Mouse (Mus musculus): ENCODE measurements around the gene Zfp652. TPM values are rescaled to one million over a fixed set of nuclear protein-coding genes. Genes with fewer than 3 reads are reported as not detected.

Zfp652 gene
- polyA plus RNA-seq, 1 experiment from 2014 or later: 24.1 TPM

DNA sequence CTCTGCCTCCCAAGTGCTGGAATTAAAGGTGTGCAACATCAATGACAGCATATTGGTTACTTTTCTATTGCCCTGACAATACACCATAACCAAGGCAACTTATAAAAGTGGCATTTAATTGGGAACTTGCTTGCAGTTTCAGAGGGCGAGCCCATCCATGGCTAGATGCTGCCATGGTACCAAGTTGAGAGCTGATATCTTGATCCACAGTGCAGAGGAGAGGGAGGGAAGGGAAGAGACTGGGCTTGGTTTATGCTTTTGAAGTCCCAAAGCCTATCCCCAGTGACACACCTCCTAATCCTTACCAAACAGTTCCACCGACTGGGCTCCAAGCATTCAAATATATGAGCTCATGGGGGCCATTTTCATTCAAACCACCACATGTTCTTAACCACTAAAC, 101.6 kb downstream of the Zfp652 start:
- Histone ChIP-seq H3K9me3 (no peaks in the 10 kb centered on the region), H3K9ac (no peak overlapping the region), H3K4me3 (no peak overlapping the region), H3K27ac (no peak overlapping the region), H3K4me2 (no peak overlapping the region), H3K27me3 (no peaks in the 10 kb centered on the region), H3K36me3 (no peaks in the 10 kb centered on the region), H3K4me1 (no peaks in the 10 kb centered on the region)
- ATAC-seq (ENCODE audit: borderline replicate concordance, extremely low read depth, low FRiP score, low TSS enrichment): no peak
- WGBS: 81% methylated on average over 2 of the region's 2 CpGs

DNA sequence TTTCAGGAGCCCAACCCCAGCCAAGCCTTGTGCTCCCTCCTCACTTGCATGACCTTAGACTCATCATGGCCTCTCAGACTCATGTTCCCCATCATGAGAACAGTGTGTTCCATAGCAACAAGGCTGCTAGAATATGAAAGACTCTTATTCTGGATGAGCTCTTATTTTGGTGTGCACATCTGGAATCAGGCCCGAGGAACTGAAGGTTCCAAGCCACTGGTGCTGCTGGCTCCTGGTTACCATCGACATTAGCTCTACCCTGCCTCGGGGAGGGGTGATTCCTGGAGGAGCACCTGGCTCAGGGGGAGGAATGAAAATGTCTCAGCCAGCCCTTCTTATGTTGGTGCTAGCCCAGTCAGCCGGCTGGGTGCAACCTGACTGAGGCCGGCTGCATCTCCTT, 102.4 kb downstream of the Zfp652 start:
- 58% methylated on average over 5 of the region's 5 CpGs for WGBS

DNA sequence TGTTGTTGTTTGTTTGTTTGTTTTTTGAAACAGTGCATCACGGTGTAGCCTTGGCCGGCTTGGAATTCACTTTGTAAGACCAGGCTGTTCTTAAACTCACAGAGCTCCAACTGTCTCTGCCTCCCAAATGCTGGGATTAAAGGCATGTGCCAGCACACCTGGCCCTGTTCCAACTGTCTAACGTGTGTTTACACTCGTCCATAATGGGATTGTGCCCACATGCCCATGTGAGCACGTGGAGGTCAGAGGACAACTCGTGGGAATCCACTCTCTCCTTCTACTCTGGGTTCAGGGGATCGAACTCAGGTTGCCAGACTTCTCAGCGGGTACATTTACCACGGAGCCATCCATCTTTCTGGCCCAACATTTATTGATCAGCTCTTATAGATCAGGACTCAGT, 102.9 kb downstream of the Zfp652 start:
- whole genome bisulfite sequencing: 64% methylated on average over 9 of the region's 9 CpGs

More for the DNA sequence above, 102.4 kb downstream of the Zfp652 start:
- H3K4me3 ChIP-seq: no peak overlapping the region
- ATAC-seq (ENCODE audit: borderline replicate concordance, extremely low read depth, low FRiP score, low TSS enrichment): no peak
- H3K27ac ChIP-seq: no peak overlapping the region
- H3K9ac ChIP-seq: no peak overlapping the region
- H3K4me1 ChIP-seq: no peaks in the 10 kb centered on the region
- no peaks in the 10 kb centered on the region for H3K9me3 ChIP-seq
- no peak overlapping the region for H3K4me2 ChIP-seq
- H3K36me3 ChIP-seq: no peaks in the 10 kb centered on the region
- no peaks in the 10 kb centered on the region for H3K27me3 ChIP-seq

DNA sequence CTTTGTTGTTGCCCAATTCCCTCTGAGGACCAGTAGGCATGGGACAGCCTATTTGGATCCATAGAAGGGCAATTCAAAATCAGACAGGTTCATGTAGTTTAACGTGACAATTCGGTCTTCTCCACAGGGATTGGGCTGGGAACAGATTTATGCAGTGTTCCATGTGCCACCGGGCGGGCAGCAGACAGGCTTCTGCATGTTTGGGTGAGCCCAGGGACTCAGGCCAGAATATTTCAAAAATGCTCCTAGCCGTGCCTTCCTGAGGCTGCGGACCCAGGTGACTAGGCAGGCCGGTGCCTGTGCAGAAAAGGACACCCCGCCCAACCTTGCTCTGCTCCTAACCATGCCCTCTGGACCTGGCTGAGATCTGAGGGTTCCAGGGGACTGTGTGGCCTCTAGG, 106.7 kb downstream of the Zfp652 start:
- Histone ChIP-seq H3K9ac (no peak overlapping the region), H3K9me3 (no peaks in the 10 kb centered on the region), H3K27me3 (peaks cover 6% of the 10 kb centered on the region; the same call in 1 of the 2 replicates), H3K4me2 (no peak overlapping the region), H3K36me3 (no peaks in the 10 kb centered on the region), H3K4me3 (no peak overlapping the region), H3K4me1 (peaks cover 4% of the 10 kb centered on the region; the same call in 1 of the 2 replicates), H3K27ac (no peak overlapping the region)
- ATAC-seq (ENCODE audit: borderline replicate concordance, extremely low read depth, low FRiP score, low TSS enrichment): no peak
- WGBS: 82% methylated on average over 8 of the region's 8 CpGs

More for the DNA sequence above, 102.9 kb downstream of the Zfp652 start:
- no peaks in the 10 kb centered on the region for H3K4me1 ChIP-seq
- no peak overlapping the region for H3K27ac ChIP-seq
- H3K27me3 ChIP-seq: no peaks in the 10 kb centered on the region
- H3K4me3 ChIP-seq: no peak overlapping the region
- no peaks in the 10 kb centered on the region for H3K9me3 ChIP-seq
- H3K36me3 ChIP-seq: no peaks in the 10 kb centered on the region
- no peak overlapping the region for H3K9ac ChIP-seq
- no peak for ATAC-seq (ENCODE audit: borderline replicate concordance, extremely low read depth, low FRiP score, low TSS enrichment)
- no peak overlapping the region for H3K4me2 ChIP-seq

DNA sequence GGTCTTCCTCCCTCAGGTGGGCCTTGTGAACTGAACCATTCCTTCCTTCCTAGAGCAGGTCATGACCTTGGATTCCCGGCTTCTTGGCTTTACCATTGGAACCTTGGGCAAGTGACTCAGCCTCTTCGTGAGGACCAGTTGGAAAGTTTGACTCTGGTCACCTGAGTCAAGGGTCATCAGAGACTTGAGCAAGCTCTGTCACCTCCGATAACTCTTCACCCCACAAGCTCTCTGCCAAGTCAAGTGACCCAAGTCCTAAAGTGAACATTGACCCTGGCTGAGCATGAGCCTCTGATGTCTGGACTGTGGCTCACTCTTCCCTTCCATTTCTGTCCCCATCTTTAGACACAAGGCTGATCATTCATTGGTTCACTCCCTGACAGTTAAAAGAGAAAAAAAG, 109.0 kb downstream of the Zfp652 start:
- Histone ChIP-seq H3K36me3 (no peaks in the 10 kb centered on the region), H3K27ac (no peak overlapping the region), H3K4me2 (no peak overlapping the region), H3K4me1 (peaks cover 13% of the 10 kb centered on the region), H3K27me3 (peaks cover 23% of the 10 kb centered on the region; the same call in 1 of the 2 replicates), H3K9ac (no peak overlapping the region), H3K9me3 (no peaks in the 10 kb centered on the region), H3K4me3 (no peak overlapping the region)
- ATAC-seq (ENCODE audit: borderline replicate concordance, extremely low read depth, low FRiP score, low TSS enrichment): no peak
- WGBS: 75% methylated on average over 3 of the region's 3 CpGs

DNA sequence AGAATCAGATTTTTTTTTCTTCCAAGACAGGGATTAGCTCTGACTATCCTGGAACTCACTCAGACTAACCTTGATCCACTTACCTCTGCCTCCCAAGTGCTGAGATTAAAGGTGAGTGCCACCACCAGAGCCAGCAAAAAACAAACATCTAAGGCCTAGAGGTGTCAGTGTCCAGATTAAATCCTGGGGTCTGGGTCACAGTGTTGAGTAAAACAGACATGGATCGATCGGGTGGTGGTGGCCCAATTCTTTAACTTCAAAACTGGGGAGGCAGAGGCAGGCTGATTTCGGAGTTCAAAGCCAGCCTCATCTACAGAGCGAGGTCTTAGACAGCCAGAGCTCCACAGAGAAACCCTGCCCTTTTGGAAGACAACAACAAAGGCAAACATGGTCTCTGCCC, 110.0 kb downstream of the Zfp652 start:
- H3K9me3 ChIP-seq: no peaks in the 10 kb centered on the region
- H3K27me3 ChIP-seq: peaks cover 33% of the 10 kb centered on the region; the same call in 1 of the 2 replicates
- H3K4me2 ChIP-seq: no peak overlapping the region
- ATAC-seq (ENCODE audit: borderline replicate concordance, extremely low read depth, low FRiP score, low TSS enrichment): no peak
- WGBS: 90% methylated on average over 4 of the region's 4 CpGs
- no peaks in the 10 kb centered on the region for H3K36me3 ChIP-seq
- H3K27ac ChIP-seq: no peak overlapping the region
- H3K4me1 ChIP-seq: peaks cover 13% of the 10 kb centered on the region
- H3K4me3 ChIP-seq: no peak overlapping the region
- no peak overlapping the region for H3K9ac ChIP-seq

DNA sequence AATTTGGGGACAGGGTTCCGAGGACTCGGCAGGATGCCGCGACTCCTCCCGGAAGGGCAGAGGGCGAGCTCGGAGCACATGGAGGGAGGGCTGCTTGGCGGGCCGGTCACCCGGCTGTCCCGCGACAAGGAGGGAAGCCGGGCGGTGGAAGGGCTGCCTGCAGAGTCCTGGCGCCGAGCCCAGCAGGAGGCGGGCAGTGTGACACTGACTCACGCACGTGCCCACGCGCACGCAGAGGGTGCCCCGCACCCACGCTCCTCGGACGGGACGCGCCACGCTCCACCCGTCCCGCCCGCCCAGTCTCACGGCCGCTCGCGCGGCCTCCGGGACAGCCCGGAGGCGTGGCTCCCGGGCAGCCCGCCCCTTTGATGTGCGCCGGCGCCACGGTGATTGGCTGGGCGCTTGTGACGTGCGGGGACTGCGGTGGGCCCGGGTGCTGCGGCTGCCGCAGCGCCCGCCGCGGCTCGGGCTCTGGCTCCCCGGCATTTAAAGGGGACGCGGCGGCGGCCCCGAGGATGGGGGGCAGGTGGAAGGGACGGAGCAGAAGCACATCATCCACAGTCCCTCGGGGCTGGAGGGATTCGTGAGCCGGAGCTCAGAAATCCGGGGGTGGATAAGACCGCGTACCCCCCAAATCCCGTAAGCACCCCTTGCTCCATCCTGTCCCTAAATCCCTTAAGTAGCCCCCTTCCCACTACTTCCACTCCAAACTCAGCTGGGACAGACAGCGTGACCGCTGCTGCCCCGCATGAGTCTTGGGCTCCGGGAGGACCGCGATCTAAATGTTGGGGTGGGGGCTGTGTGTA, 111.8 kb downstream of the Zfp652 start, which contains the start of gene Phospho1:
Gene Phospho1, plus strand, starts transcription at position 429 of the 806 bp plus-strand sequence.
- Histone ChIP-seq H3K27ac (0 out of 2 replicates have a peak within 1 kb of the TSS, but pooled peaks have one; percentile 5), H3K9me3 (no peaks in the 10 kb centered on the region), H3K4me3 (peak within 1 kb of the TSS; percentile 56), H3K36me3 (no peaks in the 10 kb centered on the region), H3K27me3 (peaks cover 48% of the 10 kb centered on the region), H3K4me2 (peak within 1 kb of the TSS; percentile 99), H3K4me1 (peaks cover 13% of the 10 kb centered on the region), H3K9ac (peak within 1 kb of the TSS; percentile 52)
- ATAC-seq (ENCODE audit: borderline replicate concordance, extremely low read depth, low FRiP score, low TSS enrichment): peak; percentile 96
- WGBS: under 1% methylated on average over 67 of the region's 78 CpGs

DNA sequence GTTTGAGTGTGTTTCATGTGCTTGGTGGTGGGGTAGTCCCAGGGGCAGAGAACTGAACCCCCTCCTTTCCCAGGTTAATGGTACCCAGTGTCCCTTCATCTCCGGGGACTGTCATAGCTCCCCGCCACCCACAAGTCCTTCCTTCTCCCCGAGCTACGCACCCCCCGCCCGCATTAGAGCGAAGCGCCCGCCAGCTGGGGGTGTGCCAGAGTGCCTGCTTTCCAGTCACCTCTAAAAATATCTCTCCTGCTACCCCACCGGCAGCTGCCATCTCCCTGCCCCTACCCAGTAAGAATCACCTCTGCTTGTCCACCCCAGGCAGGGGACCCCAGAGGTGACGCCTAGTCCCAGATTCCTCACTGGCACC, 112.4 kb downstream of the Zfp652 start:
- Histone ChIP-seq H3K27ac (no peak overlapping the region), H3K4me2 (peak overlapping the region; percentile 99), H3K4me1 (peaks cover 15% of the 10 kb centered on the region), H3K9ac (peak overlapping the region; percentile 52), H3K27me3 (peaks cover 54% of the 10 kb centered on the region), H3K36me3 (no peaks in the 10 kb centered on the region), H3K4me3 (peak overlapping the region; percentile 56), H3K9me3 (no peaks in the 10 kb centered on the region)
- WGBS: 0% methylated on average over 11 of the region's 11 CpGs
- 0 out of 2 replicates have a peak, but pooled peaks have one; percentile 3 for ATAC-seq (ENCODE audit: borderline replicate concordance, extremely low read depth, low FRiP score, low TSS enrichment)

DNA sequence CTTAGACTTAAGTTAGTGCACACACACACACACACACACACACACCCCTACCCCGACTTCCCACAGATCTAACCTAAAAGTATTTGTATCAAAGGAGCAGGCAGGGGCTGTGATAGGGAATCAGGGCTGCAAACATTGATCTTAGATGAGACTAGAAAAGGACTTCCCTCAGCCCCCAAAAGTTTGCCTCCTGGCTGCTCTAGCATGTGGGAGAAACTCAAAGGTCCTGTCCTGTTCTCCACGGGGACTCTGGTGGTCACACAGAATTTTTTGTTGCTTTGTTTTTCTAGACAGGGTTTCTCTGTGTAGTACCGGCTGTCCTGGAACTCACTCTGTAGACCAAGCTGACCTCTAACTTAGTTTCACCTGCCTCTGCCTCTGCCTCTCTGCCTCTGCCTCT, 113.2 kb downstream of the Zfp652 start:
- Histone ChIP-seq H3K4me2 (peak overlapping the region; percentile 99; the same call in 1 of the 2 replicates), H3K9ac (no peak overlapping the region), H3K4me3 (no peak overlapping the region), H3K27ac (no peak overlapping the region), H3K27me3 (peaks cover 62% of the 10 kb centered on the region), H3K4me1 (peaks cover 22% of the 10 kb centered on the region), H3K36me3 (no peaks in the 10 kb centered on the region), H3K9me3 (no peaks in the 10 kb centered on the region)
- ATAC-seq (ENCODE audit: borderline replicate concordance, extremely low read depth, low FRiP score, low TSS enrichment): no peak
- 48% methylated on average over 3 of the region's 3 CpGs for WGBS

DNA sequence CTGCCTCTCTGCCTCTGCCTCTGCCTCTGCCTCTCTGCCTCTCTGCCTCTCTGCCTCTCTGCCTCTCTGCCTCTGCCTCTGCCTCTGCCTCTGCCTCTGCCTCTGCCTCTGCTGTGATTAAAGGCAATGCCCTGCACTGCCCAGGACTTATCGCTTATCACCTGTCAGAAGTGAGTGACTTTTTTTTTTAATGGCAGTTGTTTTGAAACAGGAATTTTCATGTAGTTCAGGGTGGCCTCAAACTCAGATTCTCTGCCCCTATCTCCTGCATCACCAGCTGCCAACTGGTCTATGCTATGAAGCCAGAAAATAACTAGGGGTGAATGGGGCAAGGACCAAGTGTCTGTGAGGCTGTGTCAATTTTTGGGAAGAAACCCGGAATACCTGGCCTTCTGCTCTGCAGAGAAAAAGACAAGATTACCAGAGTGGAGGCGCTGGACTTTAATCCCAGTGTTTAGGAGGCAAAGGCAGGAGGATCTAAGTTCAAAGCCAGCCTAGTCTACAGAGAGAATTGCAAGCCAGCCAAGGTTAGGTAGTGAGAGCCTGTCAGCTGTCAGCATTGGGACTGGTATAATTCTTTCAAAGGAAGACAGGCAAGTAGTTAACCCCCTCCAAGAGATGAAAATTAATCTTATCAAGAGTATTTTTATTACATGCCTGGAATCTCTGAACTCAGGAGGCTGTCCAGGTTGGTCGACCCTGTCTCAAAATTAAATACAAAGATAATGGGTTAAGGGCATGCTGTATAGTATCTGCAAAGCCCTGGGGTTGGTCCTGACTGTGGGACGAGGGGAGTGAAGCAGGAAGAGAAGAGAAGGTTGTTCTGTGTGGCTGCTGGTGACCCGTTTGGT, 114.1 kb downstream of the Zfp652 start:
- no peak for ATAC-seq (ENCODE audit: borderline replicate concordance, extremely low read depth, low FRiP score, low TSS enrichment)
- no peak overlapping the region for H3K9ac ChIP-seq
- no peak overlapping the region for H3K27ac ChIP-seq
- H3K36me3 ChIP-seq: no peaks in the 10 kb centered on the region
- H3K9me3 ChIP-seq: no peaks in the 10 kb centered on the region
- H3K4me1 ChIP-seq: peaks cover 32% of the 10 kb centered on the region
- H3K4me2 ChIP-seq: no peak overlapping the region
- peaks cover 71% of the 10 kb centered on the region for H3K27me3 ChIP-seq
- 47% methylated on average over 6 of the region's 6 CpGs for WGBS
- no peak overlapping the region for H3K4me3 ChIP-seq

DNA sequence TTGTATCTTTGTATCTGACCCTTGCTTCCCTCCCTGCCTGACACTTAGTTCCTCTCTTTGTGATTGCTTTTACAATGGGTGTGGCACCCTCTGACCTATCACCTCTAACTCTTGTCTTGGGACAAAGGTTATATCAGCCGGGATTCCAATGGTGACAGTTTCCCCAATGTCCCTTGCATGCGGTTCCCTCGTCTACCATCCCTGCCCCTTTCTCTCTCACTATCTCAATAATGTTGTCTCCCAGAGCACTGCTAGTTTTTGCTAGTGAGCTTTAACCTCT, 114.6 kb downstream of the Zfp652 start:
- no peak overlapping the region for H3K4me3 ChIP-seq
- peaks cover 76% of the 10 kb centered on the region for H3K27me3 ChIP-seq
- no peaks in the 10 kb centered on the region for H3K36me3 ChIP-seq
- no peak for ATAC-seq (ENCODE audit: borderline replicate concordance, extremely low read depth, low FRiP score, low TSS enrichment)
- no peaks in the 10 kb centered on the region for H3K9me3 ChIP-seq
- no peak overlapping the region for H3K27ac ChIP-seq
- H3K4me1 ChIP-seq: peaks cover 36% of the 10 kb centered on the region
- H3K9ac ChIP-seq: no peak overlapping the region
- H3K4me2 ChIP-seq: no peak overlapping the region
- WGBS: 10% methylated on average over 3 of the region's 3 CpGs

All from lung, embryonic 15.5 days (tissue).